Mouse (Mus musculus) megakaryocyte, embryonic 14.5 days (primary cell): Measurements from ENCODE around the gene Slc26a11.

ENCODE experiments used
- FLI1 ChIP-seq: IDR thresholded peaks from 2 replicates; pipeline ENCODE4 v1.6.1; 2012; ENCODE audit warnings: low read length, inconsistent platforms, mixed read lengths
- GATA1 ChIP-seq: IDR thresholded peaks from 3 replicates; pipeline ENCODE4 v1.6.1; 2012; ENCODE audit warnings: mixed read lengths, low read length, inconsistent platforms, borderline replicate concordance

DNA sequence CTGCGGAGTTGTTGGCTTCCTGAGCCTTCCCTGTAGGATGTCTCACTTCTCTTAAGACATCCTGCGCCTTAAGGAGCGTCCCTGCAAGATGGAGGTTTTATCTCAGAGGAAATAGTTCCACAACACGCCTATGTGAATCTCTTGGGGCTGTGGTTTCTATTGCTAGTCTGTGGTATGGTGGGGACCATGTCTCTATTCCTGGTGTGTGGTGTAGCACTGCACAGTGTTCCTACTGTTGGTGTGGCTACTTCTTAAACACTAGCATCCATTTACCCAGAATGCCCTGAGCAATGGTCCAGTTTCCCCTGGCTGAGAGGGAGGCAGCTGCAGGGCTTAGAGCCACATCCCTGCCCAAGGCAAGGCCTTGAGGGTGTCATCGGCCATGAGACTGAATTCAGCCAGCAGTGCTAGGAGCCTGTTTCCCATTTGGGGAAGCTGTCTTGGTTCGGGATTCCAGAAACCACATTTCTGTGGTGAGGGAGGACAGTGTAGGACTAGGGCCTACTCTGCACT, 27.0 kb downstream of the Slc26a11 start:
- TF ChIP-seq GATA1 = no peak
- no peak for TF ChIP-seq FLI1
